Mouse (Mus musculus): ENCODE data around the gene Olfr251.
"Not testable (repeated sequence)": the region's sequence is repeated elsewhere in the genome, so short reads cannot be mapped to it uniquely, and the experiment has no call there.

The Olfr251 gene

GRCm38 (mm10) chr9:38376786-38377185 is at the start of gene Olfr251:
Gene Olfr251 (plus strand): TSS chr9:38377086.
- no peak for DNase-seq

GRCm38 (mm10) chr9:38328760-38329159 is 48.1 kb upstream of the Olfr251 start, which contains the start of gene Olfr25:
Gene Olfr25 (plus strand): TSS chr9:38329060.
- DNase-seq = no peak

- no peak for DNase-seq
Observed at GRCm38 (mm10) chr9:38348111-38348510, 28.8 kb upstream of the Olfr251 start, which contains the start of gene Olfr898. Gene Olfr898 (plus strand): TSS chr9:38348411.

- DNase-seq = no peak
Observed at GRCm38 (mm10) chr9:38366596-38366995, 10.3 kb upstream of the Olfr251 start, which contains the start of gene Olfr250. Gene Olfr250 (plus strand): TSS chr9:38366896.

GRCm38 (mm10) chr9:38401398-38401797 is 24.5 kb downstream of the Olfr251 start, which contains the start of gene Olfr147:
Gene Olfr147 (plus strand): TSS chr9:38401698.
- no peak for DNase-seq

GRCm38 (mm10) chr9:38407502-38407901 is 30.6 kb downstream of the Olfr251 start:
- not testable (repeated sequence) for DNase-seq

- DNase-seq = not testable (repeated sequence)
Observed at GRCm38 (mm10) chr9:38413502-38413901, 36.6 kb downstream of the Olfr251 start.

- no peak for DNase-seq
Observed at GRCm38 (mm10) chr9:38423801-38424200, 46.9 kb downstream of the Olfr251 start.

GRCm38 (mm10) chr9:38427026-38427425 is 50.1 kb downstream of the Olfr251 start:
- no peak for DNase-seq

GRCm38 (mm10) chr9:38429155-38429554 is 52.3 kb downstream of the Olfr251 start, which contains the start of gene Olfr901:
Gene Olfr901 (plus strand): TSS chr9:38429455.
- DNase-seq = no peak

Measured in kidney, postnatal 25 days (tissue).